Mouse (Mus musculus): ENCODE results near the gene Metap1. TPM values are rescaled to one million over a fixed set of nuclear protein-coding genes. Genes with fewer than 3 reads are reported as not detected.

Metap1 gene
- polyA plus RNA-seq, 1 experiment from 2014 or later: 48.0 TPM

GRCm38 (mm10) chr3:138513243-138513642, 23.9 kb upstream of the Metap1 start:
- no peak overlapping the region for H3K4me3 ChIP-seq (ENCODE audit: low read depth, low read length)
- no peaks in the 10 kb centered on the region for H3K27me3 ChIP-seq (ENCODE audit: control insufficient read depth, insufficient read depth, low read length)
- no peaks in the 10 kb centered on the region for H3K4me1 ChIP-seq (ENCODE audit: control insufficient read depth, insufficient read depth, low read length)
- no peaks in the 10 kb centered on the region for H3K9me3 ChIP-seq (replicated peaks; ENCODE audit: control insufficient read depth, low read length)
- H3K4me2 ChIP-seq: no peak overlapping the region
- ATAC-seq (replicated peaks; ENCODE audit: insufficient number of reproducible peaks, low FRiP score, low TSS enrichment): no peak
- H3K27ac ChIP-seq (ENCODE audit: low read depth, low read length): no peak overlapping the region
- H3K36me3 ChIP-seq (ENCODE audit: control insufficient read depth, insufficient read depth, low read length): no peaks in the 10 kb centered on the region
- WGBS (ENCODE audit: insufficient replicate concordance): 77% methylated on average over 12 of the region's 12 CpGs
- no peak overlapping the region for H3K9ac ChIP-seq (ENCODE audit: low read depth, low read length)

GRCm38 (mm10) chr3:138510471-138510870, 21.2 kb upstream of the Metap1 start:
- 73% methylated on average over 5 of the region's 5 CpGs for WGBS (ENCODE audit: insufficient replicate concordance)
- no peak for ATAC-seq (replicated peaks; ENCODE audit: insufficient number of reproducible peaks, low FRiP score, low TSS enrichment)
- no peaks in the 10 kb centered on the region for H3K36me3 ChIP-seq (ENCODE audit: control insufficient read depth, insufficient read depth, low read length)

GRCm38 (mm10) chr3:138509581-138509980, 20.3 kb upstream of the Metap1 start:
- Histone ChIP-seq H3K9me3 (replicated peaks; ENCODE audit: control insufficient read depth, low read length) (no peaks in the 10 kb centered on the region), H3K27me3 (ENCODE audit: control insufficient read depth, insufficient read depth, low read length) (peaks cover 7% of the 10 kb centered on the region), H3K36me3 (ENCODE audit: control insufficient read depth, insufficient read depth, low read length) (no peaks in the 10 kb centered on the region), H3K4me3 (ENCODE audit: low read depth, low read length) (no peak overlapping the region), H3K9ac (ENCODE audit: low read depth, low read length) (no peak overlapping the region), H3K27ac (ENCODE audit: low read depth, low read length) (no peak overlapping the region), H3K4me1 (ENCODE audit: control insufficient read depth, insufficient read depth, low read length) (no peaks in the 10 kb centered on the region), H3K4me2 (no peak overlapping the region)
- 86% methylated on average over 2 of the region's 2 CpGs for WGBS (ENCODE audit: insufficient replicate concordance)
- no peak for ATAC-seq (replicated peaks; ENCODE audit: insufficient number of reproducible peaks, low FRiP score, low TSS enrichment)

More at GRCm38 (mm10) chr3:138510471-138510870, 21.2 kb upstream of the Metap1 start:
- H3K27me3 ChIP-seq (ENCODE audit: control insufficient read depth, insufficient read depth, low read length): peaks cover 3% of the 10 kb centered on the region
- no peak overlapping the region for H3K4me3 ChIP-seq (ENCODE audit: low read depth, low read length)
- no peak overlapping the region for H3K4me2 ChIP-seq
- no peaks in the 10 kb centered on the region for H3K9me3 ChIP-seq (replicated peaks; ENCODE audit: control insufficient read depth, low read length)
- no peaks in the 10 kb centered on the region for H3K4me1 ChIP-seq (ENCODE audit: control insufficient read depth, insufficient read depth, low read length)
- H3K9ac ChIP-seq (ENCODE audit: low read depth, low read length): no peak overlapping the region
- no peak overlapping the region for H3K27ac ChIP-seq (ENCODE audit: low read depth, low read length)

GRCm38 (mm10) chr3:138506749-138507148, 17.4 kb upstream of the Metap1 start:
- Histone ChIP-seq H3K9ac (ENCODE audit: low read depth, low read length) (no peak overlapping the region), H3K27ac (ENCODE audit: low read depth, low read length) (no peak overlapping the region), H3K4me2 (no peak overlapping the region), H3K4me3 (ENCODE audit: low read depth, low read length) (no peak overlapping the region), H3K27me3 (ENCODE audit: control insufficient read depth, insufficient read depth, low read length) (peaks cover 9% of the 10 kb centered on the region), H3K4me1 (ENCODE audit: control insufficient read depth, insufficient read depth, low read length) (no peaks in the 10 kb centered on the region), H3K9me3 (replicated peaks; ENCODE audit: control insufficient read depth, low read length) (no peaks in the 10 kb centered on the region), H3K36me3 (ENCODE audit: control insufficient read depth, insufficient read depth, low read length) (no peaks in the 10 kb centered on the region)
- ATAC-seq (replicated peaks; ENCODE audit: insufficient number of reproducible peaks, low FRiP score, low TSS enrichment): no peak
- WGBS (ENCODE audit: insufficient replicate concordance): 49% methylated on average over 6 of the region's 6 CpGs

GRCm38 (mm10) chr3:138503754-138504153, 14.4 kb upstream of the Metap1 start:
- Histone ChIP-seq H3K4me1 (ENCODE audit: control insufficient read depth, insufficient read depth, low read length) (no peaks in the 10 kb centered on the region), H3K9me3 (replicated peaks; ENCODE audit: control insufficient read depth, low read length) (no peaks in the 10 kb centered on the region), H3K4me2 (no peak overlapping the region; the same call in 1 of the 2 replicates), H3K4me3 (ENCODE audit: low read depth, low read length) (no peak overlapping the region), H3K27me3 (ENCODE audit: control insufficient read depth, insufficient read depth, low read length) (peaks cover 9% of the 10 kb centered on the region), H3K27ac (ENCODE audit: low read depth, low read length) (no peak overlapping the region), H3K9ac (ENCODE audit: low read depth, low read length) (no peak overlapping the region), H3K36me3 (ENCODE audit: control insufficient read depth, insufficient read depth, low read length) (no peaks in the 10 kb centered on the region)
- peak; percentile 62; the same call in 1 of the 2 replicates for ATAC-seq (replicated peaks; ENCODE audit: insufficient number of reproducible peaks, low FRiP score, low TSS enrichment)
- WGBS (ENCODE audit: insufficient replicate concordance): 26% methylated on average over 11 of the region's 11 CpGs

GRCm38 (mm10) chr3:138499854-138500740, 10.8 kb upstream of the Metap1 start:
- H3K4me3 ChIP-seq (ENCODE audit: low read depth, low read length): no peak overlapping the region
- ATAC-seq (replicated peaks; ENCODE audit: insufficient number of reproducible peaks, low FRiP score, low TSS enrichment): no peak
- no peak overlapping the region for H3K9ac ChIP-seq (ENCODE audit: low read depth, low read length)
- no peaks in the 10 kb centered on the region for H3K4me1 ChIP-seq (ENCODE audit: control insufficient read depth, insufficient read depth, low read length)
- no peak overlapping the region for H3K27ac ChIP-seq (ENCODE audit: low read depth, low read length)
- peaks cover 2% of the 10 kb centered on the region; the same call in 1 of the 2 replicates for H3K27me3 ChIP-seq (ENCODE audit: control insufficient read depth, insufficient read depth, low read length)
- 75% methylated on average over 15 of the region's 15 CpGs for WGBS (ENCODE audit: insufficient replicate concordance)
- no peak overlapping the region for H3K4me2 ChIP-seq
- no peaks in the 10 kb centered on the region for H3K36me3 ChIP-seq (ENCODE audit: control insufficient read depth, insufficient read depth, low read length)
- H3K9me3 ChIP-seq (replicated peaks; ENCODE audit: control insufficient read depth, low read length): no peaks in the 10 kb centered on the region

GRCm38 (mm10) chr3:138498731-138499130, 9.4 kb upstream of the Metap1 start:
- H3K27me3 ChIP-seq (ENCODE audit: control insufficient read depth, insufficient read depth, low read length): peaks cover 2% of the 10 kb centered on the region; the same call in 1 of the 2 replicates
- no peak overlapping the region for H3K4me2 ChIP-seq
- H3K4me1 ChIP-seq (ENCODE audit: control insufficient read depth, insufficient read depth, low read length): no peaks in the 10 kb centered on the region
- no peaks in the 10 kb centered on the region for H3K36me3 ChIP-seq (ENCODE audit: control insufficient read depth, insufficient read depth, low read length)
- no peak overlapping the region for H3K27ac ChIP-seq (ENCODE audit: low read depth, low read length)
- no peak overlapping the region for H3K4me3 ChIP-seq (ENCODE audit: low read depth, low read length)
- no peak overlapping the region for H3K9ac ChIP-seq (ENCODE audit: low read depth, low read length)
- 53% methylated on average over 4 of the region's 4 CpGs for WGBS (ENCODE audit: insufficient replicate concordance)
- no peak for ATAC-seq (replicated peaks; ENCODE audit: insufficient number of reproducible peaks, low FRiP score, low TSS enrichment)
- no peaks in the 10 kb centered on the region for H3K9me3 ChIP-seq (replicated peaks; ENCODE audit: control insufficient read depth, low read length)

- H3K27ac ChIP-seq (ENCODE audit: low read depth, low read length): no peak overlapping the region
- H3K4me3 ChIP-seq (ENCODE audit: low read depth, low read length): no peak overlapping the region
- H3K9me3 ChIP-seq (replicated peaks; ENCODE audit: control insufficient read depth, low read length): no peaks in the 10 kb centered on the region
- no peaks in the 10 kb centered on the region for H3K4me1 ChIP-seq (ENCODE audit: control insufficient read depth, insufficient read depth, low read length)
- no peak overlapping the region for H3K9ac ChIP-seq (ENCODE audit: low read depth, low read length)
- H3K4me2 ChIP-seq: no peak overlapping the region
- no peaks in the 10 kb centered on the region for H3K36me3 ChIP-seq (ENCODE audit: control insufficient read depth, insufficient read depth, low read length)
- ATAC-seq (replicated peaks; ENCODE audit: insufficient number of reproducible peaks, low FRiP score, low TSS enrichment): no peak
- no peaks in the 10 kb centered on the region for H3K27me3 ChIP-seq (ENCODE audit: control insufficient read depth, insufficient read depth, low read length)
- WGBS (ENCODE audit: insufficient replicate concordance): 78% methylated on average over 11 of the region's 11 CpGs
Observed at GRCm38 (mm10) chr3:138495166-138496145, 6.1 kb upstream of the Metap1 start.
